Mouse (Mus musculus): ENCODE measurements around the gene Hpn.

Gene Hpn

DNA sequence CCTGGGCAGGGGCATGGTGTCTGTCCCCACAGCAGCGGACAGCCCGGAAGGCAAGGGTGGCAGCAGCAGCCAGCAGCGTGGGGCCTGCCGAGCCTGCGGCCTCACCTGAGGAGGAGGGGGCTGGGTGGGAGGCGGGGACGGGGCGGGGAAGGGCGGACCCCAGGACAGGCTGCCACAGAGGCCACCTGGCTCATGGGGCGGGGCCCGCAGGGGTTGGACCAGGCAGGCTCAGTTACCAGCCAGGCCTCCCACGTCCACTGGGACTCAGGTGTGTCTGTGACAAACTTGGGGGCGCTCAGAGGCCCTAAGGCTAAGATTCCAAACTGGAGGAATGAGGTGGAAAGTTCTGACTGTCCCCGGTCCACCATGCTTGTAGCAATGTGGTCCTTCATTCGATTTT is at the start of gene Hpn:
Gene Hpn, minus strand, starts transcription at position 109 of the 400 bp plus-strand sequence.
- DNase-seq (ENCODE audit: low spot score in 2 of 2): no peak

DNA sequence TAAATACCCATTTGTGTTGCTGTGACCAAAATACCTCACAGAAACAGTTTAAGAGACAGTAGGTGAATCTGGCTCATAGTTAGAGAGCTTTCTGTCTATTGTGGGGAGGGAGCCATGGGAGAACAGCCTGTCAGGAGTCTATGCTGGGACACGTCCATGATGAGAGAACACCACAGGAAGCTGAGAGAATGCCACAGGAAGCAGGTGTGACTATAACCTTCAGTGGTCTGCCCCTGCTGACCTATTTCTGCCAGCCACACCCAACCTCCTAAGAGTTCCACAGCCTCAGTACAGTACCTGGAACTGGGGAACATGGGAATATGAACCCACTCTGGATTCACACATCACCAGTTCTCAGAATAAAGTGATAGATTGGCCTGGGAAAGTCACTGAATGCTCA is 49.7 kb upstream of the Hpn start:
- no peak for DNase-seq (ENCODE audit: low spot score in 2 of 2)

DNA sequence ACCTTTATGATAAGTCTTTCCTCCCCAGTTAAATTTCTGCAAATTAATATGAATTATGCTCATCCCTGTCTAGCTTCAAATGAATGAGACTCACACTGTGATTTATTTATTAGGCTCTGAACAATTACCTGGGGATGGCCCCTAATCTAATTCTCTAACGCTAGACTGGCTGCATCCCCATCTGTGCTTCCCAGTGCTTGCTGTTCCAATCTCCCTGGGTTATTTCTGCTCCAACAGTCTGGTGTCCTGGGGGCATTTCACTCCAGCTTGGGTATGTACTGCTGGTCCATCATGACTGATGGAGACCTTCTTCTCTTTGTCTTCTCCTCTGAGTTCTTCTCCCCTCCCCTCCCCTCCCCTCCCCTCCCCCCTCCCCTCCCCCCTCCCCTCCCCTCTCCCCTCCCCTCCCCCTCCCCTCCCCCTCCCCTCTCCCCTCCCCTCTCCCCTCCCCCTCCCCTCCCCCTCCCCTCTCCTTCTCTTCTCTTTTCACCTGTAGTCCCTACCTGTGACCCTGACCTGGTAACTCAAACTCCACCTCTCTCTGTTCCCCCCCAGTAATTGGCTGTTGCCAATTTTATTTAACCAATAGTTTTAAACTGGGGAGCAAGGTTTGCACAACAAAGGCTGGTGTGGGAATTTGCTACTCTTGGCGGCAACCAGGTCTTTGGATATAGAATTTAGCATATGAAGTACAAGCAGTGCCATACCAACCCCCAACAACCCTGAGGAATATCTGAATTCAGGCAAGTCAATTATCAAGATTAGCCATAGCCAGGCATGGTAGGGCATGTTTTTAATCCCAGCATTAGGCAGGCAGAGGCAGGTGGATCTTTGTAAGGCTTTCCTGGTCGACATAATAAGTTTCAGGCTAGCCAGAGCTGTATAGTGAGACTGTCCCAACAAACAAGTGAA is 48.8 kb upstream of the Hpn start:
- DNase-seq (ENCODE audit: low spot score in 2 of 2): no peak

DNA sequence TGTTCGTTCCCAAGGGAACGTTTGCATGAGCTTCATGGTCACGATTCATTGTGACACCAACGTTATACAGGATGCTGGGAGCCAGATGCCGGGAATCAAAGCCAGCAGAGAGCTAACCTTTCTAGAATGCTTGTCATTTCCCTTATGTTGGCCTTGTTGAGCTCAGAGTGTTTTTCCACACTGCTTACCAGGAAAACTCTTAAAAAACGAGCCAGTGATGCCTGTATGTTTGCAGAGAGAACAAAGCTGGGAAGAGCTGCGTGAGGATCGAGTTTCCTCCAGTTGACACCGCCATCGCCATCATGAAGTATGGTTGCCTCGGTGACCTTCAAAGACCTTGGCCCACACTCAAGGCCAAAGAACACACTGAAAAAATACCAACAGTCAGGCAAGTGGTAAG is 47.2 kb upstream of the Hpn start:
- DNase-seq (ENCODE audit: low spot score in 2 of 2): no peak

DNA sequence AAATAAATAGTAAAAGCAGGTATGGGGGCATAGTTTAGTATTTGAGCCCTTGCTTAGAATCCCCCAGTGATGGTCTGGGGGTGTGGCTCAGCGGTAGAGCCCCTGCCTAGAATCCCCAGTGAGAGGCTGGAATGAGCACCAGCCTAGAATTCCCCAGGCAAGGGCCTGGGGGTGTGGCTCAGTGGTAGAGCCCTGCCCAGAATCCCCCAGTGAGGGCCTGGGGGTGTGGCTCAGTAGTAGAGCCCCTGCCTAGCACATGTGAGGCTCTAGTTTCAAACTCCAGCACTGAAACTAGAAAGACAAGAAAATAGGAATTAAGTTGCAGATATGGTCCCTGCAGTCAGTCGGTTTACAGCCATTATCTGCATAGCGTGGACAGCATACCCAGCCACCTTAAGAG is 46.7 kb upstream of the Hpn start:
- DNase-seq (ENCODE audit: low spot score in 2 of 2): no peak

DNA sequence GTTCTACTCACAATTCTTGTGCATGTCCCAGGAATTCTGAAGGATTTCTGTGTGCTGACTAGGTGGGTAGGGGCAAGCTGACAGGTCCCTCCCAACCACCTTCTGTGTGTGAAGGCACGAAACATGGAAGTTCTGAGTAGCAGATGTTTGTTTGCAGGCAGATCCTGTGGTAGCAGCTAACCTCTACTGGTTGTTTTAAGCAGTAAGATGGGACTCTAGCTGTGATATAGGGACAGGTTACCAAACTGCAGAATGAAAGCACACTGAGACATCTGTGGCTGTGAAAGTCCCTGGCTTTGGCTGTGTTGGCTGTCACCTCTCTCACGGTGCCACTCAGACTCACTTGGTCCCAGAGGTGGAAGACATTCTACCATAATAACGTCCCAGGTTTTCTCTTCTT is 46.2 kb upstream of the Hpn start:
- no peak for DNase-seq (ENCODE audit: low spot score in 2 of 2)

DNA sequence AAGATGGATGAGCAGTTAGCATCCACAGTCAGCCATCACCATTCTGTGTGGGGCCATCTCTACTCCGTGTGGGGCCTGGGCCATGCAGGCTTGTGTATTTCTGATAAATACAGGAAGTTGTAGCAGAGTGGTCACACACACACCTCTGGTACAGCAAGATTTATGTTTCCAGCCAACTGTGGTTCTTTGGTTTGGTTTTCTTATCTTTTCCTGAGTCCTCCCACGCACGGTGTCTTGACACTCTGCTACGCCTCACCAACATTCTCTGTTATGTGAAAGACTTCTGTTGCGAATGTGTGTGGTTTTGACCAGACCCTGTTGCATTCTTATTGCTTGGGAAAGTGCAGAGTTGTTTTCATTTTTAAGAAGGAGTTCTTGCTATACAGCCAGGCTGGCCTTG is 45.7 kb upstream of the Hpn start:
- DNase-seq (ENCODE audit: low spot score in 2 of 2): no peak

DNA sequence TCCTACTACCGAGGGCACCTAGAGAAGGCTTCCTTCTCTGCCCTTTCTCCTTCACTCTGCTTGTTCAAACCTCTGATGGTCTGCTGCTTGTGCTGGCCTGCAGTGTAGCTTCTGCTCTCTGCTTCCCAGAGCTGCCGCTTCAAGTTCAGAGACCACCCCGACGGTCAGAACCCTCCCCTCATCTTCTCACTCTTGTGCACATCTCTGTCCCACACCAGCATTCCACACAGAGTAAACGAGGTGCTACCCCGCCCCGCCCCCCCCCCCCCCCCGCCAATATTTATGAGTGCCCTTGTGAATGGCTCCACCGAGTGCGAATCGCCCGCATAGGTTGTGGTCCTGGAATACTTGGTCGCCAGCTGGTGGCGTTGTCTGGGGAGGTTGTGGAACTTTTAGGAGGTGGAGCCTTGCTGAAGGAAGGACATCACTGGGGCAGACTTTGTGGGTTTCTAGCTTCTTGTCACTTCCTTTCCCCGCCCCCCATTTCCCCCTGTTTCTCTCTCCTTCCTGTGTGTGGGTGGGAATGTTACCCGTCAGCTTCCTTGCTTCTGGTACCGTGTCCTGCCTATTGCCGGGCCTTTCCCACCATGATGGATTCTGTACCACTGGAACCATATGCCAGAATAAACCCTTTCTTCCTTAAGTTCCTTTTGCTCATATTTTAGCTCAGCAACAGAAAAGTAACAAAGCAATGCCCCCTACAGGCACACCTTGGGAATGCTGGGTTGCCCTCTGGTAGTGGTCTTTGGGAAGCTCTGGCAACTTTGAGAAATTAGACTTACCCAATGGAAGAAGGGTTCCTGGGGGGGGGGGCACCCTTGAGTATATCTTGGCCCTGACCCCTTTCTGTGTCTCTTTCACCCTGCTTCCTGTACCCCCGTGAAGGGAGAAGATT is 41.2 kb upstream of the Hpn start:
- DNase-seq (ENCODE audit: low spot score in 2 of 2): no peak

DNA sequence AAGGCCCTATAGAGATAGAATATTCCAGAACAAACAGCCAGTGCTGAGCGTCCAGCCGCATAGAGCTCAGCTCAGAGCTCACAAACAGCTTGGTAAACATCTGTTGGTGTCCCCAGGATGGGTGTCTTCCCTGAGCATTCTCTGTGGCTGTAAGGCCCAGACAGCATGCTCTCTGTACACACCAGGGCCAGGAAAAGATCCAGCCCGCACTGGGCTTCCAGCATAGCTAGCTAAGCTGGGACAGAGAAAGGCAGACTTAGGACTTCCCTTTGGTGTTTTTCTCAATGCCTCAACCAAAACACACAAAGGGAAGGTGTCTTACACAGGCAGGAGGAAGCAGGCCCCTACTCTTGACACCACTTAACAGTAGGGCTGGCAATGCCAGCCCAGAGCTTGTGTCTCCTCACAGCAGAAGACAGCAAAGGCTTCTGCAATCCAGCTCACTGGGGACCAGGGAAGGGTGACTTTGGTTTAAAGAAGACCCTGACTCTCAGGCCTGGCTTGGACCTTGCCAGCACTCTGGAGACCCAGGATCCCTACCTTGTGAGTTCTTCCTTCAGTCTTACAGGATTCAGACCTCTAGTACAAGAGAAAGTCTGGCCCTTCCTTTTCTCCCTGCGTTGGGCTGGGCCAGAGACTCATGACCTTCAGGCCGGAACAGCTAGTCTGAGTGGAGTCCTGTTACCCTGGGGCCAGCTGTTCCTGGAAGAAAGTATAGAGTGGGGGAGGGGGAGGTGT is 40.4 kb upstream of the Hpn start, which contains the start of gene Gramd1a:
Gene Gramd1a, minus strand, starts transcription at position 601 of the 738 bp plus-strand sequence.
- no peak for DNase-seq (ENCODE audit: low spot score in 2 of 2)

DNA sequence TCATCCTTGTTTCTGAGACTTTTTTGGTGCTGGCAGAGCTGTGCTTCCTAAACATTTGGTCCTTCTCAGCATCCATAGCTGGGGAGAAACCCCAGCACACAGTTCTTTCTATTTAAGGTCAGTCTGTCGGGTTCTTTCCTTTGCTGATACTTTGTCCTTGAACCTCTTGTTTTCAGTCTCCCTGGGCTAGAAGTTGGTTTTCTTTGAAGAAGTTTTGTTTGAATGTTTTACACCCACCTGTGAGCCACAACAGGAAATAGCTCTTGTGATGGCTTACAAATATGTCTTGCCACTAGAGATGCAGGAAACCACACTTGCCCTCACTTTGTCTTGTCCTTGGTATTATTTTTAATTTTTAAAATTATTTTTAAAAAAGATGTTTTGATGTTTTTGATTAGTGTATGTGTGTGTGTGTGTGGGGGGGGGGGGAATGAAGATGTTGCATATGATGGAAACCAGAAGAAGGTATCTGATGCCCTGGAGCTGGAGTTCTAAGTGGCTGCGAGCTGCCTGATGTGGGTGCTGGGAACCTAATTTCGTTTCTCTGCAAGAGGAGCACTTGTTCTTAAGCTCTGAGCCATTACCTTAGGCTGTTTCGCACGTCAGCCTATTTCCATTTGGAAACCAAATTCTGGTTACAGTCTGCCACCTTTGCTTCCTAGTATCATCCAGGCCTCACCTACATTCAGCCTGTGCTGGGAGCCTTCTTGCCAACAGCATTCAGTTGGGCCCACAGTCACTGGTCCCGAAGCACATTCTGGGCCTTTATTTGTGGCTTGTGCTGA is 38.6 kb upstream of the Hpn start:
- DNase-seq (ENCODE audit: low spot score in 2 of 2): no peak

DNA sequence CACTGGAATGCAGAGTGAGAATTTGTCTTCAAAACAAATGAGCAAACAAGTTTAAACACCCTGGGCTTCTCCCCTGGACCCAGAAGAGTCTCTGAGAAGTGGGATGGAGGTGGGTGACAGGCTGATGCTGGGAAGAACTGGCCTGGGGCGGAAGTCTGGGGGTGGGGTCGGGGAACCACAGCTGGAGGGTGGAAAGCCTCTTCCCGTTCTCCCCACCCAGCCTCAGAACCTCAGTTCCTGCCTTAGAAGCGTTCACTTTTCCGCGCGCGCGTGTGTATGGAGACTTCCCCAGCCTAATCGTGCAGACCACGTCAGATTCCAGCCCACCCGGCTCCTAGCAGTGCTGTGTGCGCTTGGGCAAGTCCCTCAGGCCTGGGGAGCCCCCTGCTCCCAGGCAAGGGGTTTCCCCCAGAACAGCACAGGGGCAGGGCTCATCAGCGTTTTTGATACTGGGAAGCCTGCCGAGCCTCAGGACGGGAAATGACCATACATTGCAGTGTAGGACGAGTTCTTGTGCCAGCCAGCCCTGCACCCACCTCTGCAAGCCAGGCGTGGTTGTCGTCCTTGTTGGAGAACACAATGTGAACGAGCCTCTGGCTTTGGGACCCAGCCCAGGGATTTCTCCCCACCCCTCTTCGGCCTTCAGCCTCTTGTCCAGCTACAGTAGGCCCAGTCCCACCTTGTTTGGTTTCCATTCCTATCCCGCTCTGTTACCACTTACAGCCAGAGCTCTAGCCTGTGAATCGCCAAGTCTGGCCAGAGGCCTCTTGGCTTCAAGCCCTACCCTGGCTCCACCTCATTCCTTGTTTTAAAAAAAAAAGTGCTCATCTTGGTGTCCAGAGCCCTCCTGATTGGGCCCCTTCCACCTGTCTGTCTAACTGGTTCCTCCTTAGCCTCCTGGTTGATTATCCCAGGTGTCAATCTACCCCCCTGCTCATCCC is 36.5 kb upstream of the Hpn start:
- peak in 1 of 2 experiments; percentile 47 for DNase-seq (ENCODE audit: low spot score in 2 of 2)

DNA sequence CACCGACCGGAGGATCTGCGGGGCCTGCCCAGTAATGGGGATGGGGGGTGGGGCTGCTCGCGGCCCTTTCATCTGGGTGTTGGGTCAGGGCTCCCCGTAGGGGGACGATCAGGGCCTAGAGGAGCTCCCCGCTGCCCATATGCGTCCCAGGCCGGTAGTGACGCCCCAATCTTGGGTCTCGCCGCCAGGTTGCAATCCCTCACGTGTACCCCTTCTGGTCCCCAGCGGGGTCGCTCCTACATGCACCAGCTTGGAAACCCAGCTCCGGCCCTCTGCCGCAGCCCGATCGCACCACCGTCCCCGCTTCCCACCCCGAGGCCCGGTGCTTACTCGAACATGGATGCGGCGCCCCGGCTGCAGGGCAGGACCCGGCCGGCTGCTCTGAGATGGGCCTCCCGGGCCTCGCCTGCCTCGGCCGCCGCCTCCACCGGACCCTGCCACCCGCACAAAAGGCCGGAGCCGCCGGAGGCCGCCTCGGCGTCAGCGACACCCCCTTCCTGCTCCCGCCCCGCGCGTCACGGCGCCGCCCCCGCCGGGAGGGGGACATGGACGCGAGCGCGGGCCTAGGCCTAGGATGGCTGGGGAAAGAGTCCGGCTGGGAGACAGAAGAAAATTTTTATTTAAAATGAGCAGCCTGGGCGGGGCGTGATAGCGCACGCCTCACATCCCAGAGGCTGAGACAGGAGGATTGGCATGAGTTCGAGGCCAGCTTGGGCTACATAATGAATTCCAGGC is 35.6 kb upstream of the Hpn start:
- DNase-seq (ENCODE audit: low spot score in 2 of 2): peak; percentile 88 to 89

DNA sequence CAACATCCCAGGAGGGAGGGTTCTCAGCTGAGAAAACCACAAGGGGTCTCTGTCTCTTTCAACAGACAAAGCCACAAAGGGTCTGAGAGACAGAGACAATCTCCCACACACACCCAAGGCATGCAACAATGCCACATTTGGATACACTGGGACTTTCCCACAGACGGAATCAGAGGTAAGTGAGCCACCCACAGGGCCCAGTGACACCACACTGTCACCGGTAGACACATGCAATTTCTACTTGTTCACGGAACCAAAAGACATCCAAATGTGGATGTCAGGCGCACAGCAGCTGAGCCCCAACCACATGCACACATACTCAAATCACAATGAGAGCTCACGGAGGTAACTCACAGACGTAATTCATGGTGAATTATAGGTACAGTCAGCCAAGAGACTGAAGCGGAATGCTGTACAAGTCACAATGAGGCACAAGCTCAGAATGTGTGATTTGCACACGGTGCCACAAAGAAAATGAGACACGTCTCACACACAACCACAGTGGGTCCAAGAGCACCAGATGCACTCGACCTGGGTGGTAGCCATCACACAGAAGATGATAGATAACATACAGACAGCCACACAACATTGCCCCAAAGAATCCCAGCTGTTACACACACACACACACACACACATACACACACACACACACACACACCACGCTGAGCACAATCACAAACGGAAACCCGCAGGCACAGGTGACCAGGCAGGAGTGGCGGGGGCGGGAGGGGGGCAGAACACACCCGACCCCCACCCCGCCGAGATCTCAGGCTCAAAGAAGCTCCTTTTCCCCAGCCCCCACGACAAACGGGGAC is 34.9 kb upstream of the Hpn start:
- DNase-seq (ENCODE audit: low spot score in 2 of 2): peak in 1 of 2 experiments; percentile 43

DNA sequence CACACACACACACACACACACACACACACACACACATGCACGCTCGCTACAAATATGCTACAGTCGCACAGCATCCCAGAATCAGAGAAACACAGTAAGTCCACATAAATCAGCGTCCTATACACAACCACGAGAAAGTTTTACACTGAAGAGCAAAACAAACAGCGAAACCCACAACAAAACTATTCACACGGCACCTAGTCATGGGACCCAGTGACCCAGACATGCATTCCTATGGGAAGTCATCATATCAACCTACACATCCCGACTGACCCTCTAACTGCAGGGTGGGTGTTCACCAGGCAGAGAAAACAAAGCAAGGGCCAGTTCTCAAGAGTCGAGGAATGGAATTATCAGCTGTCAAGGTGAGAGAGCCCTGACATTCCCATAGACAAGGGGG is 34.2 kb upstream of the Hpn start:
- DNase-seq (ENCODE audit: low spot score in 2 of 2): peak in 1 of 2 experiments; percentile 1

DNA sequence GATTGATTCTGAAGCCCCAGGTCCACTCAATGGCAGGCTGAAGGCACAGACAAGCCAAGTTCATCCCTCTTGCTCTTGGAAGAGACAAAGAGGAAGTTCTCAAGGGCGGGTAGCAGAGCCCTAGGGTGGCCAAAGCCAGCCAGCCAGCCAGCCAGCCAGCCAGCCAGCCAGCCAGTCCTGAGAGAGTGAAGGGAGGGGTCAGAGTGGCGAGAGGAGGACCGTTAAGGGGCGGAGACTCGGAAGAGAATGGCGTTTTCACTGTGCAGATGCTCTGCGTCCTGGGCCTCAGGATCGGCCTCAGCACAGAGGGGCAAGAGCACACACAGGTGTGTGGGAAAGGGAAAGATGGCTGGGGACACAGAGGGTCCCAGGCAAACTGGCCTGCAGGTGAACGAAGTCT is 33.7 kb upstream of the Hpn start:
- DNase-seq (ENCODE audit: low spot score in 2 of 2): peak in 1 of 2 experiments; percentile 42

DNA sequence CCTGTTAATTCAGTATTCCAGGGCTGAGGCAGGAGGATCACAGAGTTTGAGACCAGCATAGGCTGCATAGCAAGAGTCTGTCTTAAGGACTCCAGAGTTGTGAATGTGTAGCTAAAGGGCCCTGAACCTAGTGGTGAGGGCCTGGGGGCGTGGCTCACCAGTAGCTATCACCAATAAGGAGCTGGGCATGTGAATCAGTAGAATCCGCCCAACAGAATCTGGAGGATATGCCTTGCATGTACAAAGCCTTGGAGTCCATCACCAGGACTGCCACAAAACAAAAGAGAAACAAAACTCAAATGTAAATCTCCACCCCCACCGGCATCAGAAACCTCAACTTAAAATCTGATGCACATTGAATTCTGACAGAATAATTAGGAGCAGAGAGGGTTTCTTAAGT is 33.0 kb upstream of the Hpn start:
- DNase-seq (ENCODE audit: low spot score in 2 of 2): peak in 1 of 2 experiments; percentile 8

DNA sequence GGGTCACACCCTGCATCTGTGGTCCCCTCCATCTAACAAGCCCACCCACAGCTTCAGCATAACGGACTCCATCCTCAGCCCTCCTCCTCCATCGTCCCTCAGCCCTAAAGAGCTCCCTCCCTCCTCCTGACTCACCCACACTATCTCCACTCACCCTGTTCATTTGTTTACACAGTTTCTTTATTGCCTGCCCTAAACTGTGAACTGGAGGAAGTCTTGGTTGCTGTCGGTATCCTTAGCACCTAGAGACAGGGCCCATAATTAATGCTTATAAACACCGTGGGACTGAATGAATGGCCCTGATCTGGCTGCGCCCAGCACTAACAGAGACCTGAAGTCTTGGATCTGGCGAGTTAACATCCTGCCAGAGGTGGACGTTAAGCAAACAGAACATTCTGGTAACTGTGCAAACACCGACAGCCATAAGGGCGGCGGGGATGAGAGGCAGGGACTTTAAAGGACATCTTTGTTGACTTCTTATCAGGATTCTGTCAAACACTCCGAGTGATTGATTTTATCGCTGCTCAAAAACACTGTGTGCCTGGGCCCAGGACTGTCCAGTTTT is 30.6 kb upstream of the Hpn start:
- peak in 1 of 2 experiments; percentile 1 for DNase-seq (ENCODE audit: low spot score in 2 of 2)

DNA sequence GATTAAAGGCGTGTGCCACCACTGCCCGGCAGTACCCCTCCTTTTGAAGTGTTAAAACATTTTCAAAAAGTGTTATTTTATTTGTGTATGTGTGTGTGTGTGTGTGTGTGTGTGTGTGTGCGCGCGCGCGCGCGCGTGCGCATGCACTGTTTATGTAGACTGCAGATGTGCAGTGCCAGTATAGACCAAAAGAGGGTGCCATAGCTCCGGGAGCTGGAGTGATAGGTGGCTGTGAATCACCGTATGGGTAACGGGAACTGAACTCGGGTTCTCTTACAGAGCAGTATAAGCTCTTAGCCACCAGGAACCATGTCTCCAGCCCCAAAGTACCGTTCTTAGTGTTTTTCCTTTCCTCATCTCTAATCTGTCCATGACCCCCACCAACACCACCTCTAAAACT is 29.8 kb upstream of the Hpn start:
- peak in 1 of 2 experiments; percentile 1 for DNase-seq (ENCODE audit: low spot score in 2 of 2)

Measured in frontal cortex, postnatal 36 days (tissue).